Mouse (Mus musculus): ENCODE results near the gene Psmc3ip. TPM values are rescaled to one million over a fixed set of nuclear protein-coding genes. Genes with fewer than 3 reads are reported as not detected.

The Psmc3ip gene
- polyA plus RNA-seq, 2 experiments = 16.8 to 21.6 TPM

DNA sequence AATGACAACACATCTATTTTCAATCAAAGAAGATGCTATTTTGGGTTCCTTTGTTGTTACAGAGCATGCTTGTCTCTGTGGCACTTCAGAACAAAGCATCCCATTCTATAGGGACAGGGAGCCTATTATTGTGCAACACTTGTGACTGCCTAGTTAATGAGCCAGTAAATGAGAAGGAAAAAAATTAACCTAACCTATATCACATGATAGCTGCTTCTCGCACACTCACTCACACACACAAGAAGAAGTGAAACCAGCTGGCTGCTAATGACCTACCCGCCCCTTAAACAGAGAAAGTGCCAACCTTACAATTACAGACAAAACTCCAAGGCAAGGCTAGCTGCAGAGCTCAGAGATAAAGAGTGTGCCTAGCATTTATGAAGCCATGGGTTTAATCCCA, 20.3 kb upstream of the Psmc3ip start:
- Histone ChIP-seq H3K4me2 (ENCODE audit: low read depth) (no peak overlapping the region), H3K4me1 (replicated peaks; ENCODE audit: control insufficient read depth in 2 of 2, insufficient read depth in 2 of 2, low read length in 1 of 2) (peaks cover 7% of the 10 kb centered on the region in 2 experiments), H3K27ac (no peak overlapping the region), H3K9me3 (ENCODE audit: control insufficient read depth, low read length) (no peaks in the 10 kb centered on the region; the same call in 1 of the 2 replicates), H3K4me3 (ENCODE audit: insufficient read depth in 1 of 2, low read depth in 2 of 2, low read length in 2 of 2) (no peak overlapping the region), H3K9ac (replicated peaks) (no peak overlapping the region), H3K36me3 (replicated peaks; ENCODE audit: control insufficient read depth, insufficient read depth, low read depth) (no peaks in the 10 kb centered on the region), H3K27me3 (ENCODE audit: control insufficient read depth, insufficient read depth, low read length) (no peaks in the 10 kb centered on the region)
- no peak for TF ChIP-seq EP300 (IDR thresholded peaks at IDR 0.05; ENCODE audit: low read depth)
- no peak for TF ChIP-seq CTCF (IDR thresholded peaks at IDR 0.05; ENCODE audit: low read depth)
- 74% methylated on average over 2 of the region's 2 CpGs for WGBS (ENCODE audit: insufficient replicate concordance)
- ATAC-seq (ENCODE audit: insufficient read depth) (no peak), DNase-seq (ENCODE audit: low read depth in 3 of 3, low spot score in 3 of 3) (no peak)

DNA sequence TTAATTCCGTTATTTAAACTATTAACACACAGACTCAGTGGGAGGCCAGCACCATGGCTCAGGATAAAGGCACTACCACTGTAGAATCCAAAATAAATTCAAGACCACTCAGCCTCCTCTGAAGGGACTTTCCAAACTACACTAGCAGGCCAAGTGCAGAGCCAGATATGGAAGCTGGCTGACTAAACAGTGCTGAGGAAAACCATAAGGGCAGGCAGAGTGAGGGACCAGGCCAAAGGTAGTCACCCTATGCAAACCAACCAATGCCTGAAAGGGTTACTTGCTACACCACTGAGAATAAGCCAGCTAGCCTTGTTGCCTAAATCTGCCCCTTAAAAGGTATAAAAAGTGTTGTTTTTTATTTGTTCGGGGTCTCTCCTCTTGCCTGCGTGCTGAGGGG, 16.9 kb upstream of the Psmc3ip start:
- H3K36me3 ChIP-seq (replicated peaks; ENCODE audit: control insufficient read depth, insufficient read depth, low read depth) = no peaks in the 10 kb centered on the region
- WGBS (ENCODE audit: insufficient replicate concordance) = 84% methylated on average over 3 of the region's 3 CpGs

DNA sequence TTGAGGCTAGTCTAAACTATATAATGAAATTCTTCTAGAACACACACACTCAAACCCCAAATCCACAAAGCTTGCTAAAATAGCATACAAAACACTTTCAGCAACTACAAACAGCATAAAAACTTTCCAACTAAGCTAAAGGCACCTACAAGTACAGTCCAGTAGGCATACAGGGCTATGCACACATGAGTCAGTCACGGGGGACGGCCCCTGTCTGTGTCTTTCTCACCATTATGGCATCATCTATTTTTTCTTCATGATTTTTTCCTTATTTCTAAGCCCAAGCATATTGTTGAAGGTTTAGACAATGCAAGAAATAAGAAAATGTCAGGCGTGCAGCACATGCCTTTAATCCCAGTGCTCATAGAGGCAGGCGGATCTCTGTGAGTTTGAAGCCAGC, 15.9 kb upstream of the Psmc3ip start:
- Histone ChIP-seq H3K27ac (no peak overlapping the region), H3K4me2 (ENCODE audit: low read depth) (no peak overlapping the region), H3K9me3 (ENCODE audit: control insufficient read depth, low read length) (no peaks in the 10 kb centered on the region; the same call in 1 of the 2 replicates), H3K4me1 (replicated peaks; ENCODE audit: control insufficient read depth in 2 of 2, insufficient read depth in 2 of 2, low read length in 1 of 2) (peaks cover 0 to 3% of the 10 kb centered on the region in 2 experiments; a peak in 2 of 4 replicates), H3K9ac (replicated peaks) (no peak overlapping the region), H3K36me3 (replicated peaks; ENCODE audit: control insufficient read depth, insufficient read depth, low read depth) (no peaks in the 10 kb centered on the region), H3K27me3 (ENCODE audit: control insufficient read depth, insufficient read depth, low read length) (no peaks in the 10 kb centered on the region), H3K4me3 (ENCODE audit: insufficient read depth in 1 of 2, low read depth in 2 of 2, low read length in 2 of 2) (no peak overlapping the region)
- ATAC-seq (ENCODE audit: insufficient read depth) (no peak), DNase-seq (ENCODE audit: low read depth in 3 of 3, low spot score in 3 of 3) (no peak)
- no peak for TF ChIP-seq EP300 (IDR thresholded peaks at IDR 0.05; ENCODE audit: low read depth)
- TF ChIP-seq CTCF (IDR thresholded peaks at IDR 0.05; ENCODE audit: low read depth) = no peak
- 83% methylated on average over 4 of the region's 4 CpGs for WGBS (ENCODE audit: insufficient replicate concordance)

More for the DNA sequence above, 16.9 kb upstream of the Psmc3ip start:
- TF ChIP-seq CTCF (IDR thresholded peaks at IDR 0.05; ENCODE audit: low read depth) (no peak), EP300 (IDR thresholded peaks at IDR 0.05; ENCODE audit: low read depth) (no peak)
- DNase-seq (ENCODE audit: low read depth in 3 of 3, low spot score in 3 of 3) (no peak), ATAC-seq (ENCODE audit: insufficient read depth) (no peak)
- Histone ChIP-seq H3K27ac (no peak overlapping the region), H3K9ac (replicated peaks) (no peak overlapping the region), H3K4me2 (ENCODE audit: low read depth) (no peak overlapping the region), H3K4me1 (replicated peaks; ENCODE audit: control insufficient read depth in 2 of 2, insufficient read depth in 2 of 2, low read length in 1 of 2) (peaks cover 0 to 3% of the 10 kb centered on the region in 2 experiments; a peak in 2 of 4 replicates), H3K27me3 (ENCODE audit: control insufficient read depth, insufficient read depth, low read length) (no peaks in the 10 kb centered on the region), H3K9me3 (ENCODE audit: control insufficient read depth, low read length) (no peaks in the 10 kb centered on the region; the same call in 1 of the 2 replicates), H3K4me3 (ENCODE audit: insufficient read depth in 1 of 2, low read depth in 2 of 2, low read length in 2 of 2) (no peak overlapping the region)

DNA sequence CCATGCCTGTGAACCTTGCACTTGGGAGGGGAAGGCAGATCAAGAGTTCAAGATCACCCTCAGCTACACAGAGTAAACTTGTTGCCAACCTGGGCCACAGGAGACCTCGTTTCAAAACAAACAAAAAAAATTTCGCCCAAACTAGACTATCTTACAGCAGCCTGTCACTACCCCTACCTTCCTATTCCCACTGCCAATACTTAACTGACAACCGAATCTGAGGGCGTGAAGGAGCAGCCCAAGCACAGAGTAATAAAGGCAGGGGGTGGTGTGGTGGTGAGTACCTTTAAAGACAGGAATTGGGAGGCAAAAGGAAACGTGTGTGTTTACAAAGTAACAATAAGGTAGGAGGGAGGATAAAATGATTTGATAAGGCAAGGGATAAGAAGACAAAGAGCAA, 15.5 kb upstream of the Psmc3ip start:
- 54% methylated on average over 5 of the region's 5 CpGs for WGBS (ENCODE audit: insufficient replicate concordance)
- TF ChIP-seq CTCF (IDR thresholded peaks at IDR 0.05; ENCODE audit: low read depth) = no peak
- no peak for TF ChIP-seq EP300 (IDR thresholded peaks at IDR 0.05; ENCODE audit: low read depth)
- Histone ChIP-seq H3K4me1 (replicated peaks; ENCODE audit: control insufficient read depth in 2 of 2, insufficient read depth in 2 of 2, low read length in 1 of 2) (peaks cover 0 to 3% of the 10 kb centered on the region in 2 experiments; a peak in 1 of 4 replicates), H3K36me3 (replicated peaks; ENCODE audit: control insufficient read depth, insufficient read depth, low read depth) (peaks cover 3% of the 10 kb centered on the region), H3K4me2 (ENCODE audit: low read depth) (no peak overlapping the region), H3K9me3 (ENCODE audit: control insufficient read depth, low read length) (no peaks in the 10 kb centered on the region; the same call in 1 of the 2 replicates), H3K4me3 (ENCODE audit: insufficient read depth in 1 of 2, low read depth in 2 of 2, low read length in 2 of 2) (no peak overlapping the region), H3K27me3 (ENCODE audit: control insufficient read depth, insufficient read depth, low read length) (no peaks in the 10 kb centered on the region), H3K9ac (replicated peaks) (no peak overlapping the region), H3K27ac (no peak overlapping the region)
- DNase-seq (ENCODE audit: low read depth in 3 of 3, low spot score in 3 of 3) = no peak
- no peak for ATAC-seq (ENCODE audit: insufficient read depth)

DNA sequence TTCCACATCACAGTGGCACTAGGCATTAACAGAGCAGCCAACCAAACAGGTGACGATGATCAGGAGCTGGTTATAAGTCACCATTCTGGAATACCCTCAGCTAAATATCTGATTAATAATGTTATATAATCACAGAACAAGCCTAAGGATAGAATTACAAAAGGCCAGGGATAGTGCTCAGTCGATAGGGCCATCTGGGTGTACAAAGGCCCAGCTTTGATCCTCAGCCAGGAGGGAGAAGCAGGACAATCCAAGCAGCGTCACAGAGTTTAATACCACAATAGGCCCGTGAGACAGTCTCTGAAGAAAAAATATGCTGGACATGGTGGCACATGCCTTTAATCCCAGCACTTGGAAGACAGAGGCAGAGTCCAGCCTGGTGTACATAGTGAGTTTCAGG, 14.1 kb upstream of the Psmc3ip start:
- H3K4me3 ChIP-seq (ENCODE audit: insufficient read depth in 1 of 2, low read depth in 2 of 2, low read length in 2 of 2) = no peak overlapping the region
- WGBS (ENCODE audit: insufficient replicate concordance) = 80% methylated on average over 4 of the region's 4 CpGs
- H3K9me3 ChIP-seq (ENCODE audit: control insufficient read depth, low read length) = no peaks in the 10 kb centered on the region; the same call in 1 of the 2 replicates
- no peaks in the 10 kb centered on the region for H3K27me3 ChIP-seq (ENCODE audit: control insufficient read depth, insufficient read depth, low read length)
- ATAC-seq (ENCODE audit: insufficient read depth) = no peak
- TF ChIP-seq EP300 (IDR thresholded peaks at IDR 0.05; ENCODE audit: low read depth) = no peak
- TF ChIP-seq CTCF (IDR thresholded peaks at IDR 0.05; ENCODE audit: low read depth) = no peak
- H3K4me2 ChIP-seq (ENCODE audit: low read depth) = no peak overlapping the region
- no peak overlapping the region for H3K9ac ChIP-seq (replicated peaks)
- DNase-seq (ENCODE audit: low read depth in 3 of 3, low spot score in 3 of 3) = no peak
- H3K36me3 ChIP-seq (replicated peaks; ENCODE audit: control insufficient read depth, insufficient read depth, low read depth) = peaks cover 4% of the 10 kb centered on the region
- no peak overlapping the region for H3K27ac ChIP-seq
- H3K4me1 ChIP-seq (replicated peaks; ENCODE audit: control insufficient read depth in 2 of 2, insufficient read depth in 2 of 2, low read length in 1 of 2) = peaks cover 0 to 3% of the 10 kb centered on the region in 2 experiments; a peak in 1 of 4 replicates

Data from liver, embryonic 14.5 days (tissue).